7 mouse cellular contexts compared by ENCODE assay signal in genomic region chr2:16356106-16356818, GRCm38 (mm10). TPM values are rescaled to one million over a fixed set of nuclear protein-coding genes. Genes with fewer than 3 reads are reported as not detected.
DNase-seq lines count a peak whose midpoint lies in the region; ATAC-seq and TF ChIP-seq lines count a peak whose summit lies in the region.

Gene Plxdc2 (plus strand): TSS chr2:16356304.

- H3K9me3 ChIP-seq in embryonic facial prominence, embryonic 15.5 days (replicated peaks), result no peaks in the 10 kb centered on the region
- no peaks in the 10 kb centered on the region for H3K9me3 ChIP-seq in heart, embryonic 10.5 days
- no peaks in the 10 kb centered on the region for H3K9me3 ChIP-seq in limb, embryonic 12.5 days
- no peaks in the 10 kb centered on the region for H3K9me3 ChIP-seq in midbrain, embryonic 12.5 days

- H3K4me2 ChIP-seq in embryonic facial prominence, embryonic 15.5 days (replicated peaks), result peak within 1 kb of the TSS; percentile 94
- peak within 1 kb of the TSS; percentile 78 for H3K4me2 ChIP-seq in limb, embryonic 12.5 days
- peak within 1 kb of the TSS; percentile 64 for H3K4me2 ChIP-seq in midbrain, embryonic 12.5 days (replicated peaks)

- TF ChIP-seq POLR2A in bone marrow, adult 2 months (IDR thresholded peaks at IDR 0.05; ENCODE audit: borderline replicate concordance, control insufficient read depth, low read depth, low read length), result no peak

- WGBS in bone marrow, adult 2 months, result under 1% methylated on average over 43 of the region's 45 CpGs
- WGBS in embryonic facial prominence, embryonic 15.5 days, result under 1% methylated on average over 45 of the region's 45 CpGs
- under 1% methylated on average over 41 of the region's 45 CpGs for WGBS in heart, embryonic 10.5 days
- under 1% methylated on average over 43 of the region's 45 CpGs for WGBS in limb, embryonic 12.5 days
- 0% methylated on average over 39 of the region's 45 CpGs for WGBS in midbrain, embryonic 12.5 days

- H3K9ac ChIP-seq in embryonic facial prominence, embryonic 15.5 days, result peak within 1 kb of the TSS; percentile 44
- H3K9ac ChIP-seq in limb, embryonic 12.5 days (replicated peaks), result peak within 1 kb of the TSS; percentile 77
- peak within 1 kb of the TSS; percentile 65 for H3K9ac ChIP-seq in midbrain, embryonic 12.5 days (replicated peaks)

- peak within 1 kb of the TSS; percentile 45 for H3K4me3 ChIP-seq in bone marrow, adult 2 months (replicated peaks; ENCODE audit: control insufficient read depth, low read depth, low read length)
- H3K4me3 ChIP-seq in embryonic facial prominence, embryonic 15.5 days (replicated peaks), result peak within 1 kb of the TSS; percentile 67
- H3K4me3 ChIP-seq in heart, embryonic 10.5 days, result peak within 1 kb of the TSS; percentile 67
- peak within 1 kb of the TSS; percentile 59 for H3K4me3 ChIP-seq in limb, embryonic 12.5 days (replicated peaks)
- H3K4me3 ChIP-seq in midbrain, embryonic 12.5 days, result peak within 1 kb of the TSS; percentile 62

- peak; percentile 90 for ATAC-seq in embryonic facial prominence, embryonic 15.5 days (ENCODE audit: insufficient number of reproducible peaks, low FRiP score, low TSS enrichment, low read depth)
- ATAC-seq in limb, embryonic 12.5 days (ENCODE audit: insufficient number of reproducible peaks, insufficient read depth, low FRiP score, low TSS enrichment, low read depth), result peak; percentile 92
- ATAC-seq in midbrain, embryonic 12.5 days (ENCODE audit: low FRiP score, low read depth), result peak; percentile 91

- TF ChIP-seq CTCF in bone marrow, adult 2 months (IDR thresholded peaks at IDR 0.05; ENCODE audit: control insufficient read depth, insufficient read depth, low read length), result no peak

- no peaks in the 10 kb centered on the region for H3K27me3 ChIP-seq in embryonic facial prominence, embryonic 15.5 days
- H3K27me3 ChIP-seq in heart, embryonic 10.5 days (ENCODE audit: insufficient read depth, poor library complexity, severe bottlenecking), result peaks cover 6% of the 10 kb centered on the region; the same call in 1 of the 2 replicates
- no peaks in the 10 kb centered on the region for H3K27me3 ChIP-seq in limb, embryonic 12.5 days
- H3K27me3 ChIP-seq in midbrain, embryonic 12.5 days, result peaks cover 17% of the 10 kb centered on the region

- H3K36me3 ChIP-seq in embryonic facial prominence, embryonic 15.5 days, result no peaks in the 10 kb centered on the region
- no peaks in the 10 kb centered on the region for H3K36me3 ChIP-seq in heart, embryonic 10.5 days
- no peaks in the 10 kb centered on the region for H3K36me3 ChIP-seq in limb, embryonic 12.5 days
- H3K36me3 ChIP-seq in midbrain, embryonic 12.5 days, result no peaks in the 10 kb centered on the region

- H3K4me1 ChIP-seq in bone marrow, adult 2 months (ENCODE audit: control insufficient read depth, insufficient read depth, low read length), result no peaks in the 10 kb centered on the region; the same call in 1 of the 2 replicates
- H3K4me1 ChIP-seq in embryonic facial prominence, embryonic 15.5 days, result no peaks in the 10 kb centered on the region
- 0 out of 2 replicates have a peak, but pooled peaks cover 7% of the 10 kb centered on the region for H3K4me1 ChIP-seq in heart, embryonic 10.5 days
- peaks cover 19% of the 10 kb centered on the region for H3K4me1 ChIP-seq in limb, embryonic 12.5 days (replicated peaks)
- peaks cover 5% of the 10 kb centered on the region; the same call in 1 of the 2 replicates for H3K4me1 ChIP-seq in midbrain, embryonic 12.5 days

- peak; percentile 84 for DNase-seq in heart, embryonic 10.5 days (ENCODE audit: low spot score)
- peak; percentile 81 for DNase-seq in kidney, adult 9 months
- DNase-seq in spleen, postnatal 10 days (ENCODE audit: low spot score in 2 of 2), result peak; percentile 12 to 27

- peak within 1 kb of the TSS; percentile 14; the same call in 1 of the 2 replicates for H3K27ac ChIP-seq in bone marrow, adult 2 months (ENCODE audit: control insufficient read depth, insufficient read depth, low read depth, low read length, poor library complexity)
- H3K27ac ChIP-seq in embryonic facial prominence, embryonic 15.5 days (replicated peaks), result peak within 1 kb of the TSS; percentile 89
- peak within 1 kb of the TSS; percentile 87 for H3K27ac ChIP-seq in heart, embryonic 10.5 days
- H3K27ac ChIP-seq in limb, embryonic 12.5 days, result peak within 1 kb of the TSS; percentile 82
- H3K27ac ChIP-seq in midbrain, embryonic 12.5 days (replicated peaks), result peak within 1 kb of the TSS; percentile 75

RNA-seq across cellular contexts. Expression of gene Plxdc2, which starts in this region (rescaled TPM):
- 6.9 TPM in 2 replicates for polyA plus RNA-seq in bone marrow, adult 2 months (2011; ENCODE audit: insufficient read depth, insufficient read length, low replicate concordance, missing spikeins)
- 42.4 and 46.3 TPM in 2 replicates for polyA plus RNA-seq in embryonic facial prominence, embryonic 15.5 days (2015; fragmentation: Nextera tagmentation; extraction: Ambion mirVana)
- polyA plus RNA-seq in heart, embryonic 10.5 days (2016; fragmentation: Nextera tagmentation; extraction: Ambion mirVana), result 16.8 and 20.4 TPM in 2 replicates
- 23.1 and 27.9 TPM in 2 replicates for polyA plus RNA-seq in limb, embryonic 12.5 days (2016; fragmentation: Nextera tagmentation; extraction: Ambion mirVana)
- polyA plus RNA-seq in midbrain, embryonic 12.5 days (2016; fragmentation: Nextera tagmentation; extraction: Ambion mirVana), result 16.8 and 22.2 TPM in 2 replicates

Comparison
In these comparisons a context has a peak if more than half of its experiments do, and no peak if none do; other contexts are left out.
1. Peak in every context shown above with its lines: DNase-seq, ATAC-seq, H3K4me3 ChIP-seq and H3K27ac ChIP-seq.
2. H3K27ac ChIP-seq: peak in every context shown above with its lines; median percentile 89 in embryonic facial prominence, embryonic 15.5 days; 87 in heart, embryonic 10.5 days; 82 in limb, embryonic 12.5 days; 75 in midbrain, embryonic 12.5 days; 14 in bone marrow, adult 2 months.
3. DNase-seq: peak in every context shown above with its lines; median percentile 84 in heart, embryonic 10.5 days; 81 in kidney, adult 9 months; 20 in spleen, postnatal 10 days.